Mouse (Mus musculus): ENCODE data around the gene Mrpl19.
A peak's percentile ranks its signal among the peaks of the same experiment; 100 is the strongest.

- TF ChIP-seq POLR2A (IDR thresholded peaks at IDR 0.05; ENCODE audit: control insufficient read depth in 1 of 2, insufficient read depth in 1 of 2, low read depth in 1 of 2, low read length in 2 of 2, poor library complexity in 1 of 2) (no peak), EP300 (IDR thresholded peaks at IDR 0.05; ENCODE audit: low read depth in 1 of 2, low read length in 2 of 2) (no peak), CTCF (IDR thresholded peaks at IDR 0.05 in 2 of 3, conservative IDR thresholded peaks at IDR 0.05 in 1 of 3; ENCODE audit: control insufficient read depth in 1 of 3, insufficient read depth in 1 of 3, low read depth in 2 of 3, low read length in 3 of 3, poor library complexity in 1 of 3, severe bottlenecking in 1 of 3) (peak; percentile 7 to 75 (median 50); a peak in 4 of 6 replicates), USF1 (IDR thresholded peaks at IDR 0.05; ENCODE audit: low read depth, low read length) (no peak), UBTF (IDR thresholded peaks at IDR 0.05; ENCODE audit: borderline replicate concordance, insufficient read depth, low read depth, low read length) (no peak), GATA1 (IDR thresholded peaks at IDR 0.05; ENCODE audit: low read depth, low read length) (no peak), CHD2 (IDR thresholded peaks at IDR 0.05; ENCODE audit: low read length) (no peak), GABPA (IDR thresholded peaks at IDR 0.05; ENCODE audit: low read depth, low read length) (no peak), TCF12 (IDR thresholded peaks at IDR 0.05; ENCODE audit: low read depth, low read length) (no peak), ZNF384 (IDR thresholded peaks at IDR 0.05; ENCODE audit: low read depth, low read length) (no peak), MXI1 (IDR thresholded peaks at IDR 0.05; ENCODE audit: low read depth, low read length) (no peak), JUND (IDR thresholded peaks at IDR 0.05; ENCODE audit: low read depth, low read length) (no peak), RAD21 (IDR thresholded peaks at IDR 0.05; ENCODE audit: low read depth, low read length) (peak; percentile 33)
Observed at GRCm38 (mm10) chr6:81987010-81987409, 21.3 kb upstream of the Mrpl19 start.

Measured in MEL (cell line).